Mouse (Mus musculus) Patski (cell line): ENCODE results near the gene Chchd1. TPM values are rescaled to one million over a fixed set of nuclear protein-coding genes. Genes with fewer than 3 reads are reported as not detected.

ENCODE experiments used
- ATAC-seq: fragments of 100-300 bp; one replicate; pipeline ENCODE4 v1.8.0; 2021
- CTCF ChIA-PET: fragments of 350-600 bp; sonication (Branson Sonifier 250); formaldehyde crosslinking; loops from one replicate; lab custom pipeline; 2022; ENCODE audit warnings: inconsistent platforms; lab: Charles Lee
- POLR2A ChIA-PET: fragments of 350-600 bp; sonication (Branson Sonifier 250); formaldehyde crosslinking; loops from one replicate; lab custom pipeline; 2022; ENCODE audit warnings: antibody characterized with exemption, inconsistent platforms; lab: Charles Lee
- DNase-seq: peaks from one replicate; pipeline ENCODE4 v3.0.0-alpha.2; 2011; ENCODE audit warnings: low read depth, low spot score
- H3K27me3 ChIP-seq: fragments of 371-371 bp; one replicate; pipeline ENCODE4 v1.5.1; 2021
- CTCF ChIP-seq: fragments of 100-300 bp; IDR thresholded peaks from one replicate; pipeline ENCODE4 v1.5.1; 2021
- in situ Hi-C: fragments of 300-500 bp; cut with MboI; formaldehyde crosslinking; loops from 3 replicates; pipeline ENCODE4 v1.11.1; 2018; ENCODE audit warnings: low pct_unique_long_range_greater_than_20kb, mixed read lengths
- polyA plus RNA-seq: library from polyadenylated mRNA; unstranded; gene quantifications from one replicate; pipeline ENCODE4 v1.2.3, GENCODE M21; 2021

Gene Chchd1
- polyA plus RNA-seq, 1 experiment from 2014 or later, result 96.6 TPM

- in situ Hi-C loops, result no loop called here
- no peak for TF ChIP-seq CTCF
- no peaks in the 10 kb centered on the region for H3K27me3 ChIP-seq
- no peak for DNase-seq
- CTCF ChIA-PET, result no interaction called here
- ATAC-seq, result no peak
- POLR2A ChIA-PET, result no interaction called here
These were observed 24.9 kb upstream of the Chchd1 start for GRCm38 (mm10) chr14:20677906-20678305.

GRCm38 (mm10) chr14:20681742-20682141 lies 21.1 kb upstream of the Chchd1 start:
- no peak for ATAC-seq
- no peaks in the 10 kb centered on the region for H3K27me3 ChIP-seq
- CTCF ChIA-PET, result interaction anchor here (1.6 kb wide), 1 partner anchor 12 kb away, joined by 6 read pairs; no protein-coding TSS in a partner anchor
- POLR2A ChIA-PET, result no interaction called here
- TF ChIP-seq CTCF, result no peak
- DNase-seq, result no peak
- in situ Hi-C loops, result no loop called here

GRCm38 (mm10) chr14:20682498-20682897 lies 20.3 kb upstream of the Chchd1 start:
- ATAC-seq (no peak), DNase-seq (no peak)
- no peaks in the 10 kb centered on the region for H3K27me3 ChIP-seq
- no peak for TF ChIP-seq CTCF
- POLR2A ChIA-PET, result interaction anchor here (0.7 to 1.1 kb wide), 3 partner anchors 11 to 249 kb away, joined by 3 read pairs; partner anchors contain the start of gene Fut11
- in situ Hi-C loops, result no loop called here
- CTCF ChIA-PET, result interaction anchor here (1.6 kb wide), 1 partner anchor 11 kb away, joined by 6 read pairs; no protein-coding TSS in a partner anchor

- no peak for ATAC-seq
- ChIA-PET CTCF (interaction anchor here (1.4 kb wide), 1 partner anchor 10 kb away, joined by 3 read pairs; no protein-coding TSS in a partner anchor), POLR2A (no interaction called here)
- DNase-seq, result no peak
- H3K27me3 ChIP-seq, result no peaks in the 10 kb centered on the region
- TF ChIP-seq CTCF, result no peak
- in situ Hi-C loops, result no loop called here
These were observed 16.2 kb upstream of the Chchd1 start for GRCm38 (mm10) chr14:20686576-20686975.

GRCm38 (mm10) chr14:20689009-20689408 lies 13.8 kb upstream of the Chchd1 start:
- no peaks in the 10 kb centered on the region for H3K27me3 ChIP-seq
- in situ Hi-C loops, result no loop called here
- no peak for ATAC-seq
- CTCF ChIA-PET, result no interaction called here
- no peak for DNase-seq
- POLR2A ChIA-PET, result no interaction called here
- TF ChIP-seq CTCF, result no peak

- CTCF ChIA-PET, result no interaction called here
- H3K27me3 ChIP-seq, result no peaks in the 10 kb centered on the region
- POLR2A ChIA-PET, result no interaction called here
- no peak for TF ChIP-seq CTCF
- DNase-seq (no peak), ATAC-seq (no peak)
- in situ Hi-C loops, result no loop called here
These were observed 11.0 kb upstream of the Chchd1 start for GRCm38 (mm10) chr14:20691772-20692171.

GRCm38 (mm10) chr14:20693589-20694101 lies 9.2 kb upstream of the Chchd1 start:
- ChIA-PET CTCF (interaction anchor here (0.7 to 1.8 kb wide), 3 partner anchors 9 to 24 kb away, joined by 3 to 6 read pairs (median 4); no protein-coding TSS in a partner anchor), POLR2A (interaction anchor here (1.2 to 1.9 kb wide), 4 partner anchors 9 to 21 kb away, joined by 3 to 5 read pairs (median 4); partner anchors contain the start of gene Chchd1)
- no peak for TF ChIP-seq CTCF
- DNase-seq (no peak), ATAC-seq (no peak)
- in situ Hi-C loops, result no loop called here
- no peaks in the 10 kb centered on the region for H3K27me3 ChIP-seq

GRCm38 (mm10) chr14:20694185-20694883 lies 8.5 kb upstream of the Chchd1 start:
- ChIA-PET POLR2A (interaction anchor here (0.9 to 1.9 kb wide), 5 partner anchors 9 to 20 kb away, joined by 3 to 5 read pairs (median 4); partner anchors contain the start of gene Chchd1), CTCF (interaction anchor here (1.8 kb wide), 1 partner anchor 12 kb away, joined by 6 read pairs; no protein-coding TSS in a partner anchor)
- no peak for TF ChIP-seq CTCF
- in situ Hi-C loops, result no loop called here
- ATAC-seq (peak; percentile 28), DNase-seq (no peak)
- no peaks in the 10 kb centered on the region for H3K27me3 ChIP-seq

- ATAC-seq (peak; percentile 78), DNase-seq (no peak)
- ChIA-PET CTCF (no interaction called here), POLR2A (interaction anchor here (0.9 to 1.9 kb wide), 2 partner anchors 10 to 12 kb away, joined by 3 to 5 read pairs; no protein-coding TSS in a partner anchor)
- in situ Hi-C loops, result loop anchor here (5.0 kb wide), 1 partner anchor 102 kb away; no protein-coding TSS in a partner anchor
- no peak for TF ChIP-seq CTCF
- H3K27me3 ChIP-seq, result no peaks in the 10 kb centered on the region
These were observed 7.7 kb upstream of the Chchd1 start, which contains the start of gene Fut11 for GRCm38 (mm10) chr14:20694884-20695760. TSS of gene Fut11 (plus strand) at chr14:20694968.
